Mouse (Mus musculus) kidney, postnatal 0 days (tissue): ENCODE measurements around the gene Lsamp. TPM values are rescaled to one million over a fixed set of nuclear protein-coding genes. Genes with fewer than 3 reads are reported as not detected.
A peak's percentile ranks its signal among the peaks of the same experiment; 100 is the strongest.

Experiments
- ATAC-seq: fragments of 200-750 bp; cut with Nextera tagmentation; replicated peaks from 2 replicates; pipeline ENCODE4 v1.8.0; 2017; ENCODE audit warnings: low read depth, moderate number of reproducible peaks, moderate TSS enrichment, moderate library complexity; ENCODE audit not compliant: low FRiP score
- DNase-seq: peaks from one replicate; pipeline ENCODE4 v3.0.0-alpha.2; 2016; ENCODE audit warnings: low spot score
- H3K27ac ChIP-seq: fragments of 300-500 bp; sonication (generic); 2 replicates; pipeline ENCODE4 v1.5.1; 2014; ENCODE audit warnings: mild to moderate bottlenecking
- H3K27me3 ChIP-seq: fragments of 300-500 bp; sonication (generic); 2 replicates; pipeline ENCODE4 v1.6.1; 2014; ENCODE audit warnings: low read length, mixed read lengths; ENCODE audit not compliant: insufficient read depth
- H3K36me3 ChIP-seq: fragments of 300-500 bp; sonication (generic); 2 replicates; pipeline ENCODE4 v1.6.1; 2014; ENCODE audit warnings: low read length, mixed read lengths; ENCODE audit not compliant: insufficient read depth
- H3K4me1 ChIP-seq: fragments of 300-500 bp; sonication (generic); replicated peaks from 2 replicates; pipeline ENCODE4 v1.6.1; 2014; ENCODE audit warnings: antibody characterized with exemption, low read length, mixed read lengths; ENCODE audit not compliant: insufficient read depth
- H3K4me2 ChIP-seq: fragments of 300-500 bp; sonication (generic); 2 replicates; pipeline ENCODE4 v1.6.1; 2014; ENCODE audit warnings: mild to moderate bottlenecking, low read length, moderate library complexity, mixed read lengths
- H3K4me3 ChIP-seq: fragments of 300-500 bp; sonication (generic); replicated peaks from 2 replicates; pipeline ENCODE4 v1.5.1; 2014; ENCODE audit warnings: low read depth, low read length
- H3K9ac ChIP-seq: fragments of 300-500 bp; sonication (generic); 2 replicates; pipeline ENCODE4 v1.6.1; 2014; ENCODE audit warnings: low read depth, low read length
- H3K9me3 ChIP-seq: fragments of 300-500 bp; sonication (generic); replicated peaks from 2 replicates; pipeline ENCODE4 v1.6.1; 2016; ENCODE audit warnings: low read length, inconsistent platforms, mixed read lengths
- CTCF ChIP-seq: IDR thresholded peaks from 2 replicates; pipeline ENCODE4 v1.5.1; 2016; ENCODE audit warnings: antibody characterized with exemption, low read depth, mild to moderate bottlenecking, moderate library complexity
- WGBS: fragments of 180-500 bp; shearing (Covaris S2); extraction: QIAGEN DNeasy Blood & Tissue Kit; methylation state at CpG from one replicate; pipeline ENCODE4 v1.1.7; 2014; 5-methylcytosine and 5-hydroxymethylcytosine counted together
- polyA plus RNA-seq: library from polyadenylated mRNA; unstranded; fragments of >200 nt; fragmentation: Nextera tagmentation; extraction: Ambion mirVana; gene quantifications from 2 replicates; pipeline ENCODE4 v1.2.1, GENCODE M21; 2015

The Lsamp gene
- polyA plus RNA-seq, 1 experiment from 2014 or later: 2.7 TPM

DNA sequence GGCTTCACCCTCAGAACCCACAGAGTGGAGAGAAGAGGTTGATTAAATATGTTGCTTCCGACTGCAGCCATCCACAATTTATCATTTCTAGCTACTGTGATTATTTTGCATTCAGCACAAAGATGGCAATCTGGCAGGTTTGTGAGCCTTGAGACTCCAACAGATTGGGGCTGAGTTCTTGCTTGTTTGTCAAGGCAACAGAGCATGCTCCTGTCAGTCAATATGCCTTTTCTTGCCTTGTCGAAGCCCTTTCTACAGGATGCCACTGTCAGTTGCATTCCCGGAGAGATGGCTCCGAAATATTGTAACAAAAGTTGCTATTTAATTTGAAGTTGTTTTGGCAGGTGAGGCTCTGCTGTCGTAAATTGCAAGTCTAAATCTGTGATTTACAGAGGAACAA is 643.0 kb downstream of the Lsamp start:
- no peak for DNase-seq
- Histone ChIP-seq H3K27me3 (no peaks in the 10 kb centered on the region), H3K9me3 (no peaks in the 10 kb centered on the region), H3K4me2 (no peak overlapping the region), H3K27ac (no peak overlapping the region), H3K4me1 (no peaks in the 10 kb centered on the region), H3K4me3 (no peak overlapping the region), H3K9ac (no peak overlapping the region), H3K36me3 (no peaks in the 10 kb centered on the region)
- TF ChIP-seq CTCF: no peak
- 73% methylated on average over 5 of the region's 5 CpGs for WGBS
- ATAC-seq: no peak

DNA sequence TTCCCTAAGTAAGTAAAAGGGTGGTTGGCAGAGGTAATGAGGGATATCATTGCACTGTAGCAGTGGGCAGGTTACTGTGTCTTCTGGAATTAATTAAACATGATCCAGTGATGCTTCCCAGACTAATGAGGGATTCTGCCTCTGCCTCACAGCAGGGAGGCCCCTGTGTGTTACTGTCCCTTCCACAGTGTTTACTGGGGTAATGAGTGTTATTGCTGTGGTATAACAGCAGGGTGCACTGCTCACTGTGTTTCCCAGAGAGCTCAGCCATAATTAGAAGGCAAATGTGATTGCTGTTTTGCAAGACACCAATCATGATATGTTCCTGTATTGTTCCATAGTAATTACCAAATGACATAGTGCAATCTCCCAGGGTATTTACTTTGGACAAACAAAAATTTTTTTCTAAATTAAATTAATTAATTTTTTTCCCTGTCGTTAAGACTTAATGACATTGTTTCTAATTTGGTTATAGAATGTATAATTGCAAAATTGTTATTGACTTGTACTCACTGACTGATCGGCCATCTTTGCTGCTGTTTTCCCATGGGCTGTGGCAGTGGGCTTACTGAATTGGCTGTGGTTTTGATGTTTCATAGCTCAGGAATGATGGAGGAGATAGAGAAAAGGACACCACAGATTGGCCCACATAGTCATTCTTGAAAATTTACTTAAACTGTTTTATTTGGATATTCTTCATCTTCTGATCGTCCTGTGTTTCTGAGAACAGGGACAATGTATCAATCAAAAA is 655.6 kb downstream of the Lsamp start:
- Histone ChIP-seq H3K4me1 (no peaks in the 10 kb centered on the region), H3K4me2 (no peak overlapping the region), H3K9ac (no peak overlapping the region), H3K9me3 (no peaks in the 10 kb centered on the region), H3K27ac (no peak overlapping the region), H3K36me3 (no peaks in the 10 kb centered on the region), H3K4me3 (no peak overlapping the region), H3K27me3 (no peaks in the 10 kb centered on the region)
- TF ChIP-seq CTCF: peak; percentile 56; the same call in 1 of the 2 replicates
- WGBS: 76% methylated on average over 3 of the region's 3 CpGs
- ATAC-seq (no peak), DNase-seq (peak; percentile 5)

DNA sequence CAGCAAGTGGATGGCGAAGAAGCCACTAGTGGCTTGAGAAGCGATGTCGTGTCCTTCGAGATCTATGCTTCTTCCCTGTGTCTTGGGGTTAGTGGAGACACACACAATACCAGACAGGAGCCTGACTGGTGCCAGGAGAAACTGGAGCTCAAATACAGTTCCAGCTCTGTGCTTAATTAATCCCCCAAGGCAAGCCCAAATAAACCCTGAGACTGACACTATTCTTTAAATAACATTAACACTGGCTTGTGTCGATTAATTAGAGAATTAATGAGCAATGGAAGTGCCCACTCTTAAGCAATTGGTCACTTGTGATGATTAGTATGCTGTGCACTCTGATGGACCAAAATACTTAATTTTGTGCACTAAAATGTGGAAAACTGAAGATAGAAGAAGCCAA is 668.6 kb downstream of the Lsamp start:
- DNase-seq: no peak
- 87% methylated on average over 5 of the region's 5 CpGs for WGBS

DNA sequence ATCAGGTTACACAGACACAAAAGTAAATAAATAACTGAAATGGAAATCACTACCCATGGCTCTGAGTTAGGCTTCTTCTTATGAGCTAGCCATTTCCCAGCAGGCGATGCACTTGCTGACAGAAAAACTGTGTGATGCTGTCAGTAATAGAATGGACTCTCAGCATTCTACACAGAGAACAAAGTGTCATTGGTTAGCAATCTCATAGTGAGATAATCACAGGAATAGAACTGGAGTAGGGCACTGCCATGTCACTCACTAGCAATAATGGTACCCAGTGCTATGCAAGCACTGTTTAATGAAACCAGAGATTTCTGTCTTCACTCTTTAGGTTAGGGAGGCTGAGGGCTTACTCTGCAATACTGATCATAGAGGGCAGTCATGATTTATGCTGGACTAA is 669.3 kb downstream of the Lsamp start:
- Histone ChIP-seq H3K4me3 (no peak overlapping the region), H3K9ac (no peak overlapping the region), H3K27ac (no peak overlapping the region), H3K36me3 (no peaks in the 10 kb centered on the region), H3K27me3 (no peaks in the 10 kb centered on the region), H3K4me2 (no peak overlapping the region), H3K9me3 (no peaks in the 10 kb centered on the region), H3K4me1 (no peaks in the 10 kb centered on the region)
- no peak for ATAC-seq
- no peak for DNase-seq
- TF ChIP-seq CTCF: no peak
- WGBS: 78% methylated on average over 1 of the region's 1 CpGs

More for the DNA sequence above, 668.6 kb downstream of the Lsamp start:
- Histone ChIP-seq H3K36me3 (no peaks in the 10 kb centered on the region), H3K27me3 (no peaks in the 10 kb centered on the region), H3K4me1 (no peaks in the 10 kb centered on the region), H3K9ac (no peak overlapping the region), H3K27ac (no peak overlapping the region), H3K4me2 (no peak overlapping the region), H3K9me3 (no peaks in the 10 kb centered on the region), H3K4me3 (no peak overlapping the region)
- no peak for ATAC-seq
- no peak for TF ChIP-seq CTCF

DNA sequence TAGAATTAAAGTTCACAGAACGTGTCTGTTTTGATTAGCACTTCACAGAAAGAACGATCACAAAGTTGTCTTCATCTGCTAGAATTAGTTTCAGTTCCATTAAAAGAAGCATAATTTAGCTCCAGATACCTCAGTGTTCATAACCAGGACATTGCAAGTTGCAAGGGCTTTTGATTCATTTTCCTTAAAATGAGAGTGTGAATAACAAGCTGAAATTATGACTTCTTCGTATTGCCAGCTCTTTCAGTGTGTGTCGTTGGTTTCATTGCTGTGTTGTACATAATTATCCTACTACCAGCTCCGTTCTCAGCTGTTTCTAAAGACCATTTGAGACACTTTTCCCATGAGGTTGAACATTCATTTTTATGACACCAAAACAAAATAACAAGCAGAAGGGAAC is 672.2 kb downstream of the Lsamp start:
- no peaks in the 10 kb centered on the region for H3K9me3 ChIP-seq
- DNase-seq: no peak
- no peaks in the 10 kb centered on the region for H3K36me3 ChIP-seq
- no peak overlapping the region for H3K9ac ChIP-seq
- WGBS: 77% methylated on average over 5 of the region's 5 CpGs
- H3K27ac ChIP-seq: no peak overlapping the region
- no peak overlapping the region for H3K4me3 ChIP-seq
- ATAC-seq: no peak
- H3K27me3 ChIP-seq: no peaks in the 10 kb centered on the region
- TF ChIP-seq CTCF: no peak
- no peaks in the 10 kb centered on the region for H3K4me1 ChIP-seq
- no peak overlapping the region for H3K4me2 ChIP-seq

DNA sequence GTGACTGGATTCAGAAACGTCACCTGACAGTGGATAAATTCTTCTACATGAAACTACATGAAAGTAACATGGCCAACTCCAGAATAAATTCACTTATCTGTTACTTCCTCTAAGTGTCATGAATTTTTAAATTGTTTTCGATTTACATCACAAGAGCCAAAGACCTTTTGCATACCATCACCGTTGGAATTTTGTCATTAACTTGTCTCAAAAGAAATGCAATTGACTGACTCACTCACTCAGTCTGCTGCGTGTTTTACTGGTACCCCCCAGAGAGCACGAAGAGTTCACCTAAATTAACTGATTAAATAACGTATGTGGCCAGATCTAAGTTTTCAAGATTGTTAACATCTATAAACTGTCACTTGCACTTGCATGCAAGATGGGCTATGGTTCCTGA is 672.7 kb downstream of the Lsamp start:
- ATAC-seq: no peak
- H3K9ac ChIP-seq: no peak overlapping the region
- no peaks in the 10 kb centered on the region for H3K36me3 ChIP-seq
- H3K4me3 ChIP-seq: no peak overlapping the region
- H3K4me1 ChIP-seq: no peaks in the 10 kb centered on the region
- DNase-seq: no peak
- H3K4me2 ChIP-seq: no peak overlapping the region
- no peak for TF ChIP-seq CTCF
- no peak overlapping the region for H3K27ac ChIP-seq
- no peaks in the 10 kb centered on the region for H3K27me3 ChIP-seq
- 52% methylated on average over 6 of the region's 6 CpGs for WGBS
- H3K9me3 ChIP-seq: no peaks in the 10 kb centered on the region

DNA sequence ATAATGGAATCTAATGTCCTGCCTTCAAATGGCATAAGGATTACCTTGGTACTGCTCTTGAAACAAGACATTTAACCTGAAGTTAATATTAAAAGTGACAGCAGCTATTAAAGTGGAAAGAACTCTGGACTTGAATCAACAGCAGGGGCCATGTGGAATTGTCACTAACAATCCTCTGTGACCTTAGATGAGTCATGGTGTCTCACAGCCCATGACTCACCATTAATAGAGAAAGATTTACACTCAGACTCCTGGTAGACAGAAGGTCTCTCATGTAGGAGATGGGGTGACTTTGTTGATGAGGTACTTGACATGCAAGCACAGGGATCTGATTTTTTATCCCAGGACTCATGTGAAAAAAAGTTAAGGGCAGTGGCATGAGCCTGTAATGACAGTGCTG is 701.4 kb downstream of the Lsamp start:
- ATAC-seq (no peak), DNase-seq (no peak)
- Histone ChIP-seq H3K9me3 (no peaks in the 10 kb centered on the region), H3K4me3 (no peak overlapping the region), H3K4me2 (no peak overlapping the region), H3K36me3 (no peaks in the 10 kb centered on the region), H3K27me3 (no peaks in the 10 kb centered on the region), H3K9ac (no peak overlapping the region), H3K27ac (no peak overlapping the region), H3K4me1 (no peaks in the 10 kb centered on the region)
- no peak for TF ChIP-seq CTCF
